Mouse (Mus musculus): Measurements from ENCODE around the gene Cmtm3. TPM values are rescaled to one million over a fixed set of nuclear protein-coding genes. Genes with fewer than 3 reads are reported as not detected.

The Cmtm3 gene
- polyA plus RNA-seq, 1 experiment from 2014 or later = 166 TPM

DNA sequence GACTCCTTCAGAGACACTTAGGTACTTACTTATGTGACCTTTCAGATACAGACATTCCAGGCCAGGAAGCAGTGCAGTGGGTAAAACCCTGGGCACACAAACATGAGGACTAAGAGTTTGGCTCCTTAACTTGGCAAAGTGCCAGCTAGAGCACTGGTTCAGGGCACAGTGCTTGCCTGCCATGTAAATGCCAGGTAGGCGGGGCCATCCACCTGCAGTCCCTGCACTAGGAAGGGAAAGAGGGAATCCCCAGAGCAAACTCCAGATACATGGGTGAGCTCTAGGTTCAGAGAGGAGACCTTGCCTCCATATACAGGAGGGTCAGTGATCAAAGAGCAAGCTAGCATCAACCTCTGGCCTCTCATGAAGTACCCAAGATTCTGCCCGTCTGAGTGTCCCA is 48.8 kb downstream of the Cmtm3 start:
- Histone ChIP-seq H3K9me3 (no peaks in the 10 kb centered on the region), H3K4me2 (no peak overlapping the region), H3K27ac (no peak overlapping the region), H3K4me1 (peaks cover 43% of the 10 kb centered on the region), H3K27me3 (no peaks in the 10 kb centered on the region), H3K36me3 (no peaks in the 10 kb centered on the region), H3K9ac (no peak overlapping the region), H3K4me3 (no peak overlapping the region)
- 82% methylated on average over 2 of the region's 2 CpGs for WGBS
- no peak for ATAC-seq (ENCODE audit: insufficient number of reproducible peaks, low FRiP score, low TSS enrichment, low read depth)

DNA sequence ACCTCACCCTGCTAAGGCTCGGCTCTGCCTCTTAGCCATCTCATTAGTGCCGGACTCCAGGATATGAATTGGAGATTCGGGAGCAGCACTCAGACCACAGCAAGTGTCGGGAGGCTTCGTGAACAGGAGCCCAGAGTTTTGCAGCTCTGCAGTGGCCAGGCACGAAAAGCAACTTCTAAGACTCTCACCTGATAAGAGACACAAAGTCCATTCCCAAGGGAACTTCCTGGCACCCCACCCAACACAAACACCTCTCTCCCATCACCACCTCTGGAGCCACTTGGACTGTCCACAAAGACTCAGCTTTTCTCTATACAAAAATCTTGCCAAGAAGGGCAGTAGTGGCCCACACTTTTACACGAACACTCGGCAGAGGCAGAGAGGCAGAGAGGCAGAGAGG is 51.0 kb downstream of the Cmtm3 start:
- H3K27ac ChIP-seq = no peak overlapping the region
- H3K4me2 ChIP-seq = no peak overlapping the region
- no peaks in the 10 kb centered on the region for H3K9me3 ChIP-seq
- H3K36me3 ChIP-seq = no peaks in the 10 kb centered on the region
- no peak overlapping the region for H3K9ac ChIP-seq
- WGBS = 83% methylated on average over 8 of the region's 8 CpGs
- H3K4me1 ChIP-seq = peaks cover 47% of the 10 kb centered on the region
- no peak for ATAC-seq (ENCODE audit: insufficient number of reproducible peaks, low FRiP score, low TSS enrichment, low read depth)
- no peak overlapping the region for H3K4me3 ChIP-seq
- no peaks in the 10 kb centered on the region for H3K27me3 ChIP-seq

DNA sequence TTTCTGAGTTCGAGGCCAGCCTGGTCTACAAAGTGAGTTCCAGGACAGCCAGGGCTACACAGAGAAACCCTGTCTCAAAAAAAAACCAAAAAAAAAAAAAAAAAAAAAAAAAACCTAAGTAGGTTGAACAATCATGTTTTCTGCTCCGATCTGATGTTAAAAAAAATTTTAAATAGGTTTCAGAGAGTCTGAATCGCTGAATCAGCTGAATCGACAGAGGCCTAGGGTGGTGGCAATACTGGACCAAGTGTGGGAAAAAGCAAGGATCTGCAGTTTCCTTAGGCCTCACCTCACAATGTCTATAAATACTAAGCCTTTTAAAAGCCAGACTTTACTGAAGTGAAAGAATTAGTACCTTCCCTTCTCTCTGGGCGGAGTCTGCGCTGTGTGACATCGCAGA is 53.9 kb downstream of the Cmtm3 start:
- H3K27ac ChIP-seq = no peak overlapping the region
- no peak for ATAC-seq (ENCODE audit: insufficient number of reproducible peaks, low FRiP score, low TSS enrichment, low read depth)
- no peaks in the 10 kb centered on the region for H3K27me3 ChIP-seq
- H3K36me3 ChIP-seq = no peaks in the 10 kb centered on the region
- H3K9ac ChIP-seq = no peak overlapping the region
- H3K4me2 ChIP-seq = no peak overlapping the region
- H3K4me1 ChIP-seq = peaks cover 23% of the 10 kb centered on the region
- no peak overlapping the region for H3K4me3 ChIP-seq
- 90% methylated on average over 7 of the region's 7 CpGs for WGBS
- H3K9me3 ChIP-seq = no peaks in the 10 kb centered on the region

DNA sequence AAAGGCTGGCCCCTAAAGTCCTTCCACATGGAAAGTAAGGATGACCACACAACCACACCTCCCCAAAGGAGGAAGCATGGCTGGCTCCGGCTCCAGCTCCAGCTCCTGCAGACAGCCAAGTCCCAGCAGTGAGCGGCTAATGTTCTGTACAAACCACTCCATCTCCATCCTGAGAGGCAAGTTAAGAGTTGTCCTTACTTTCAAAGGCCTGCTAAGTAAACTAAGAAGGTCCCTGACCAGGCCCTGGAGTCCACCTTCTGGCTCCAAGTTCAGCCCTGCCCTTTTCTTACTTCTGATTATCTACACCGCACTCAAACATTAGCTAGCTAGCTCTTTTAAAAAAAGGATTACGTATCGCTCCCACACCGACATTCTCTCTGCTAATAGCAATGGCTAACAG is 54.6 kb downstream of the Cmtm3 start:
- Histone ChIP-seq H3K27ac (peak overlapping the region; percentile 38; the same call in 1 of the 2 replicates), H3K4me1 (peaks cover 22% of the 10 kb centered on the region), H3K9me3 (no peaks in the 10 kb centered on the region), H3K9ac (no peak overlapping the region), H3K27me3 (no peaks in the 10 kb centered on the region), H3K4me2 (peak overlapping the region; percentile 14; the same call in 1 of the 2 replicates), H3K4me3 (peak overlapping the region; percentile 85; the same call in 1 of the 2 replicates), H3K36me3 (no peaks in the 10 kb centered on the region)
- ATAC-seq (ENCODE audit: insufficient number of reproducible peaks, low FRiP score, low TSS enrichment, low read depth) = no peak
- 57% methylated on average over 6 of the region's 6 CpGs for WGBS

DNA sequence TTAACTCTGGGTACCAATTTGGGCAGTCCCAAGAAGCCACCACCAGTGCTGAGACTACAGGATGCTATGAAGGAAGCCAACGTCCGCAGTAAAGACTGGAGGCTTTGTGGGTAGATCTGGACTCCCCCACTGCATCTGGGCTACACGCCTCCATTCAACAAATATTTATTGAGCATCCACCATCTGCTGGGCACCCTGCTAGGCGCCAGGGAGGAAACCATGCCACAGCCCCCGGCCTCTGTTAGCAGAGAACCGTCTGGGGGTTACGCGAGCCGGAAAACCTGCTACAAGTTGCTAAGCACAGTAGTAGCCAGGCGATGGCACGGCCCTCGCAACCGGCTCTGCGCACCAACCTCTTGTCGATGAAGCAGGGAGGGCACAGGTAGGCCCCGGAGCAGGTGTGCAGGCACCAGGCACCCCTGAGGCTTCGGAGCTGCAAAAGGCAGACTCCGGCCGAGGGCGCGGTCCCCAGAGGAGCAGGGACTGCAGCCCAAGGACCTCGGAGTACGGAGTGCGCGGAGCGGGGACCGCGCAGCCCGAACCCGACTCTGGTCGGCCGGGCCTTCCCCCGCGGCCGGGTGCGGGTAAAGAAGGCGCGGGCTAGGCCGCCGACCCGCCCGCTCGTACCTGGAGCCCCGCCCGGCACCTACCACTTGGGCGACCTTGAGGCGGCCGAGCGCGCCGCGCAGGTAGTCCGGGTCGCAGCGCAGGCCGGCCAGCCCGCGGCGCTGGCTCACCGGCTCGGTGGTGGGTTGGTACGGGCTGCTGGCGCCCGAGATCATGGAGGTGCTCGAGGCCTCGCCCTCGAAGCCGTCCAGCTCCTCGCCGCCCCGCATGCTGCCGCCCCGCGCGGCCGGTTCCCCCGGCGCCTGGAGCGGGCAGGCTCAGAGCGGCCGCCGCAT is 55.8 kb downstream of the Cmtm3 start:
- ATAC-seq (ENCODE audit: insufficient number of reproducible peaks, low FRiP score, low TSS enrichment, low read depth) = peak; percentile 62
- peak overlapping the region; percentile 82 for H3K27ac ChIP-seq

DNA sequence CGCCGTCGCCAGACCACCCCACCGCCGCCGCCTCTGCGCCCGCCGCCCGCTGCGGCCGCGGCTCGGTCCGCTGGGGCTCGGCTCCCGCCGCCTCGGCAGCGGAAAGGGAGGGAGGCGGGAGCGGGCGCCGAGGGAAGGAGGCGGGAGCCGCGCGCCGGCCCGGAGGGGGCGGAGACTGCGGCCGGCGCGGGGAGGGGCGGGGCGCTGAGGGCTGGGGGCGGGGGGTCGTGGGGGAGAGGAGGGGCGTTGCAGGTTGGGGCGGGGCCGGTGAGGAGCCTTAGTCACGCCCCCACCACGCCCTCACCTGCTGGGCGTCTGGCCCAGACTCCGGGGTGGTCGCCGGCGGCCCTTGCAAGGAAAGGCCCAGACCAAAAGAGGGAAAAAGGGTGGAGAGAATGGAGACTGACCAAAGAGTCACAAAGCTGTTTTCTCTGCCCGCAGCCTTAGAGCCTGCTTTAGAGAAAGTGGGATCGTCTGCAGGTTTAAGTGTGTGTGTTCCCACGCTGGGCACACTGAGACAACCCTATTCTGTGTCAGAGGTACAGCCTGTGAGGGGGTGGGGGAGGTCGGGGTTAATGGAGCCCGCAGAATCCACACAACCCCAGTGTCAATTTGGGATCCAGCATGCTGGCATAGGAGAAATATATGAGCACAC is 56.6 kb downstream of the Cmtm3 start, which contains the start of gene Cmtm4:
Gene Cmtm4, minus strand, starts transcription at position 105 of the 655 bp plus-strand sequence.
- Histone ChIP-seq H3K4me3 (peak within 1 kb of the TSS; percentile 85), H3K9ac (peak within 1 kb of the TSS; percentile 85), H3K4me2 (peak within 1 kb of the TSS; percentile 87), H3K27ac (peak within 1 kb of the TSS; percentile 82), H3K9me3 (no peaks in the 10 kb centered on the region), H3K4me1 (peaks cover 22% of the 10 kb centered on the region), H3K36me3 (no peaks in the 10 kb centered on the region), H3K27me3 (no peaks in the 10 kb centered on the region)
- WGBS = 2% methylated on average over 25 of the region's 54 CpGs
- ATAC-seq (ENCODE audit: insufficient number of reproducible peaks, low FRiP score, low TSS enrichment, low read depth) = peak; percentile 78

More for the DNA sequence above, 55.8 kb downstream of the Cmtm3 start:
- peak overlapping the region; percentile 85 for H3K9ac ChIP-seq
- no peaks in the 10 kb centered on the region for H3K27me3 ChIP-seq
- no peaks in the 10 kb centered on the region for H3K9me3 ChIP-seq
- no peaks in the 10 kb centered on the region for H3K36me3 ChIP-seq
- peak overlapping the region; percentile 87 for H3K4me2 ChIP-seq
- under 1% methylated on average over 76 of the region's 82 CpGs for WGBS
- H3K4me1 ChIP-seq = peaks cover 22% of the 10 kb centered on the region
- H3K4me3 ChIP-seq = peak overlapping the region; percentile 85

Other genes starting within 250 kb of the Cmtm3 start
- gene Cdh5, start 237.8 kb upstream of the Cmtm3 start, polyA plus RNA-seq (2015; fragmentation: Nextera tagmentation; extraction: Ambion mirVana) = 31.6 and 36.5 TPM in 2 replicates
- 1.1 and 1.7 TPM in 2 replicates for gene Bean1, start 169.0 kb upstream of the Cmtm3 start, polyA plus RNA-seq (2015; fragmentation: Nextera tagmentation; extraction: Ambion mirVana)
- 16.2 and 18.0 TPM in 2 replicates for gene Tk2, start 90.9 kb upstream of the Cmtm3 start, polyA plus RNA-seq (2015; fragmentation: Nextera tagmentation; extraction: Ambion mirVana)
- gene Cklf, start 88.5 kb upstream of the Cmtm3 start, polyA plus RNA-seq (2015; fragmentation: Nextera tagmentation; extraction: Ambion mirVana) = 36.9 and 38.4 TPM in 2 replicates
- not detected in 2 replicates for gene Cmtm2a, start 46.2 kb upstream of the Cmtm3 start, polyA plus RNA-seq (2015; fragmentation: Nextera tagmentation; extraction: Ambion mirVana)
- gene Gm45711, start 29.3 kb upstream of the Cmtm3 start, polyA plus RNA-seq (2015; fragmentation: Nextera tagmentation; extraction: Ambion mirVana) = not detected in 2 replicates
- not detected in 2 replicates for gene Cmtm1, start 29.3 kb upstream of the Cmtm3 start, polyA plus RNA-seq (2015; fragmentation: Nextera tagmentation; extraction: Ambion mirVana)
- not detected in 2 replicates for gene Gm11020, start 17.8 kb upstream of the Cmtm3 start, polyA plus RNA-seq (2015; fragmentation: Nextera tagmentation; extraction: Ambion mirVana)
- not detected in 2 replicates for gene Cmtm2b, start 17.2 kb upstream of the Cmtm3 start, polyA plus RNA-seq (2015; fragmentation: Nextera tagmentation; extraction: Ambion mirVana)
- 1.7 and 2.7 TPM in 2 replicates for gene Cmtm4, start 56.4 kb downstream of the Cmtm3 start, polyA plus RNA-seq (2015; fragmentation: Nextera tagmentation; extraction: Ambion mirVana)
- 53.7 and 62.8 TPM in 2 replicates for gene Dync1li2, start 103.6 kb downstream of the Cmtm3 start, polyA plus RNA-seq (2015; fragmentation: Nextera tagmentation; extraction: Ambion mirVana)
- 0.40 and 0.42 TPM in 2 replicates for gene Terb1, start 170.5 kb downstream of the Cmtm3 start, polyA plus RNA-seq (2015; fragmentation: Nextera tagmentation; extraction: Ambion mirVana)
- gene Nae1, start 195.2 kb downstream of the Cmtm3 start, polyA plus RNA-seq (2015; fragmentation: Nextera tagmentation; extraction: Ambion mirVana) = 92.1 and 93.8 TPM in 2 replicates
- gene Car7, start 195.3 kb downstream of the Cmtm3 start, polyA plus RNA-seq (2015; fragmentation: Nextera tagmentation; extraction: Ambion mirVana) = 1.0 and 1.2 TPM in 2 replicates